Mouse (Mus musculus) kidney, postnatal 0 days (tissue): ENCODE data around the gene Cstf1. TPM values are rescaled to one million over a fixed set of nuclear protein-coding genes. Genes with fewer than 3 reads are reported as not detected.

Experiments
- ATAC-seq: fragments of 200-750 bp; cut with Nextera tagmentation; replicated peaks from 2 replicates; pipeline ENCODE4 v1.8.0; 2017; ENCODE audit warnings: low read depth, moderate number of reproducible peaks, moderate TSS enrichment, moderate library complexity; ENCODE audit not compliant: low FRiP score
- DNase-seq: peaks from one replicate; pipeline ENCODE4 v3.0.0-alpha.2; 2016; ENCODE audit warnings: low spot score
- H3K27ac ChIP-seq: fragments of 300-500 bp; sonication (generic); 2 replicates; pipeline ENCODE4 v1.5.1; 2014; ENCODE audit warnings: mild to moderate bottlenecking
- H3K27me3 ChIP-seq: fragments of 300-500 bp; sonication (generic); 2 replicates; pipeline ENCODE4 v1.6.1; 2014; ENCODE audit warnings: low read length, mixed read lengths; ENCODE audit not compliant: insufficient read depth
- H3K36me3 ChIP-seq: fragments of 300-500 bp; sonication (generic); 2 replicates; pipeline ENCODE4 v1.6.1; 2014; ENCODE audit warnings: low read length, mixed read lengths; ENCODE audit not compliant: insufficient read depth
- H3K4me1 ChIP-seq: fragments of 300-500 bp; sonication (generic); replicated peaks from 2 replicates; pipeline ENCODE4 v1.6.1; 2014; ENCODE audit warnings: antibody characterized with exemption, low read length, mixed read lengths; ENCODE audit not compliant: insufficient read depth
- H3K4me2 ChIP-seq: fragments of 300-500 bp; sonication (generic); 2 replicates; pipeline ENCODE4 v1.6.1; 2014; ENCODE audit warnings: mild to moderate bottlenecking, low read length, moderate library complexity, mixed read lengths
- H3K4me3 ChIP-seq: fragments of 300-500 bp; sonication (generic); replicated peaks from 2 replicates; pipeline ENCODE4 v1.5.1; 2014; ENCODE audit warnings: low read depth, low read length
- H3K9ac ChIP-seq: fragments of 300-500 bp; sonication (generic); 2 replicates; pipeline ENCODE4 v1.6.1; 2014; ENCODE audit warnings: low read depth, low read length
- H3K9me3 ChIP-seq: fragments of 300-500 bp; sonication (generic); replicated peaks from 2 replicates; pipeline ENCODE4 v1.6.1; 2016; ENCODE audit warnings: low read length, inconsistent platforms, mixed read lengths
- CTCF ChIP-seq: IDR thresholded peaks from 2 replicates; pipeline ENCODE4 v1.5.1; 2016; ENCODE audit warnings: antibody characterized with exemption, low read depth, mild to moderate bottlenecking, moderate library complexity
- WGBS: fragments of 180-500 bp; shearing (Covaris S2); extraction: QIAGEN DNeasy Blood & Tissue Kit; methylation state at CpG from one replicate; pipeline ENCODE4 v1.1.7; 2014; 5-methylcytosine and 5-hydroxymethylcytosine counted together
- polyA plus RNA-seq: library from polyadenylated mRNA; unstranded; fragments of >200 nt; fragmentation: Nextera tagmentation; extraction: Ambion mirVana; gene quantifications from 2 replicates; pipeline ENCODE4 v1.2.1, GENCODE M21; 2015

The Cstf1 gene
- polyA plus RNA-seq, 1 experiment from 2014 or later = 32.4 TPM

DNA sequence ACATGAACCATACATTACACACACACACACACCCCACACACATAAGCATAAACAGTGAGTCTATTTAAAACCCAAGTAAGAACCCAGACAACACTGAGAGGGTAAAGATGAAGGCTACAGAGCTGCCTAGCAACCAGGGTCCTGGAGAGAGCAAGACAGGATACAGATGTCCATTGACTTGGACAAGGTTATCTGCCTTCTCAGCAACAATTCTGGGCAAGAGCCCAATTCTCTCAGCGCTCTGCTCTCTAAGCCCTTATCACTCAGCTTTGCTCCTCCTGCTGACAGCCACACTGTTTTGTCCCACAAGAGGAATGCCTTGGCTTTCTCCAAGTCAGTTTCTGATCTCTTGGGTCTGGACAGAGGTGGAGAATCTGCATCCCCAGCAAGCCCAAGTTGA is 60.1 kb downstream of the Cstf1 start:
- no peak overlapping the region for H3K4me3 ChIP-seq
- ATAC-seq = no peak
- 68% methylated on average over 1 of the region's 1 CpGs for WGBS
- peak; percentile 59 for DNase-seq
- no peaks in the 10 kb centered on the region for H3K9me3 ChIP-seq
- no peaks in the 10 kb centered on the region for H3K27me3 ChIP-seq
- no peak overlapping the region for H3K27ac ChIP-seq
- no peak overlapping the region for H3K9ac ChIP-seq
- no peak overlapping the region for H3K4me2 ChIP-seq
- no peaks in the 10 kb centered on the region for H3K4me1 ChIP-seq
- TF ChIP-seq CTCF = no peak
- H3K36me3 ChIP-seq = no peaks in the 10 kb centered on the region

Other genes starting within 250 kb of the Cstf1 start
- gene Mc3r, start 122.2 kb upstream of the Cstf1 start, polyA plus RNA-seq = not detected in 2 replicates
- gene Fam210b, start 25.1 kb upstream of the Cstf1 start, polyA plus RNA-seq = 11.7 and 12.1 TPM in 2 replicates
- gene Aurka, start 146 bp upstream of the Cstf1 start, polyA plus RNA-seq = 40.0 and 46.3 TPM in 2 replicates
- 0.13 and 0.14 TPM in 2 replicates for gene Cass4, start 23.1 kb downstream of the Cstf1 start, polyA plus RNA-seq
- 73.2 and 83.9 TPM in 2 replicates for gene Rtf2, start 69.9 kb downstream of the Cstf1 start, polyA plus RNA-seq
- gene Gcnt7, start 87.9 kb downstream of the Cstf1 start, polyA plus RNA-seq = 0.50 and 0.51 TPM in 2 replicates
- 0.20 TPM in 1 of 2 replicates, not detected in the other for gene Fam209, start 101.8 kb downstream of the Cstf1 start, polyA plus RNA-seq
- 0.22 and 0.53 TPM in 2 replicates for gene Tfap2c, start 178.9 kb downstream of the Cstf1 start, polyA plus RNA-seq